Mouse (Mus musculus) neutrophil, adult 83 days (primary cell): ENCODE data around the gene Dcun1d4. TPM values are rescaled to one million over a fixed set of nuclear protein-coding genes. Genes with fewer than 3 reads are reported as not detected.

Source experiments
- total RNA-seq, 2 experiments: library from RNA; stranded (reverse); gene quantifications; one replicate each; pipeline ENCODE4 v1.2.4; 2023

Dcun1d4 gene
- 1 to 10 TPM; 4.1 to 4.5 TPM for total RNA-seq

DNA sequence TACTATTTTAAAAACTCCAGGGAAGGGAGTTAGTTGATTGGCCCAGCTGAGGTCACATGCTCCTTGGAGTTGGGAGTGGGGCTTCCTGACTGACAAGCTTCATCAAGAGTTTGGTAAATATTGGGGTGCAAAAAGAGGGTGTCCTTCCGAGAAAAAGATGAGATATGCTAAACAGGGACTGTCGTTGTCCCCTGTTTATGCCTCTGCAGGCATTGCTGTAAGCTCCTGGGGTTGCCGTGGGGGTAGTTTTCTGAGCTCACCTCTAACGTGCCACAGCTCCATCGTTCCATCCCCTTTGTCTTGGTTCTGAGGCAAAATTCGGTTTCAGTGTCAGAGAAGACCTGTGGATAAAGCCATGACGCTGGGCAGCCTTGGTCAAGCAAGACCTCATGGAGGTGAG, at the start of gene Dcun1d4:
Gene Dcun1d4, plus strand, starts transcription at position 301 of the 400 bp plus-strand sequence.

Other genes starting within 250 kb of the Dcun1d4 start
- gene Fryl, start 224.4 kb upstream of the Dcun1d4 start, total RNA-seq: 100 to 1,000 TPM in 1 of 2 experiments, 10 to 100 TPM in 1; 95.7 to 104 TPM
- 10 to 100 TPM; 80.0 to 86.0 TPM for gene Ociad1, start 188.2 kb upstream of the Dcun1d4 start, total RNA-seq
- not detected for gene Ociad2, start 140.0 kb upstream of the Dcun1d4 start, total RNA-seq
- gene Cwh43, start 74.9 kb upstream of the Dcun1d4 start, total RNA-seq: not detected
- not detected for gene Lrrc66, start 151.5 kb downstream of the Dcun1d4 start, total RNA-seq
- 1 to 10 TPM; 2.1 to 3.0 TPM for gene Sgcb, start 166.8 kb downstream of the Dcun1d4 start, total RNA-seq
- not detected for gene Spata18, start 170.4 kb downstream of the Dcun1d4 start, total RNA-seq